Mouse (Mus musculus) limb, embryonic 14.5 days (tissue): ENCODE data around the gene Nup54. TPM values are rescaled to one million over a fixed set of nuclear protein-coding genes. Genes with fewer than 3 reads are reported as not detected.

Experiments
- ATAC-seq: fragments of 200-750 bp; cut with Nextera tagmentation; 2 replicates; pipeline ENCODE4 v1.8.0; 2017; ENCODE audit warnings: low read depth, moderate number of reproducible peaks, moderate TSS enrichment; ENCODE audit not compliant: low FRiP score
- DNase-seq: peaks from one replicate; pipeline ENCODE4 v3.0.0-alpha.2; 2015; ENCODE audit warnings: low spot score
- H3K27ac ChIP-seq: fragments of 300-500 bp; sonication (generic); replicated peaks from 2 replicates; pipeline ENCODE4 v1.5.1; 2014; ENCODE audit warnings: low read depth, mild to moderate bottlenecking, low read length, moderate library complexity, mixed read lengths
- H3K27me3 ChIP-seq: fragments of 300-500 bp; sonication (generic); 2 replicates; pipeline ENCODE4 v1.6.1; 2014; ENCODE audit warnings: low read length, mixed read lengths; ENCODE audit not compliant: control insufficient read depth, insufficient read depth
- H3K36me3 ChIP-seq: fragments of 300-500 bp; sonication (generic); 2 replicates; pipeline ENCODE4 v1.6.1; 2014; ENCODE audit warnings: mild to moderate bottlenecking, low read length, moderate library complexity, mixed read lengths; ENCODE audit not compliant: control insufficient read depth, insufficient read depth
- H3K4me1 ChIP-seq: fragments of 300-500 bp; sonication (generic); 2 replicates; pipeline ENCODE4 v1.6.1; 2014; ENCODE audit warnings: antibody characterized with exemption, low read length, mixed read lengths; ENCODE audit not compliant: control insufficient read depth, insufficient read depth
- H3K4me2 ChIP-seq: fragments of 300-500 bp; sonication (generic); replicated peaks from 2 replicates; pipeline ENCODE4 v1.6.1; 2014; ENCODE audit warnings: low read depth, mild to moderate bottlenecking, low read length, moderate library complexity; ENCODE audit not compliant: severe bottlenecking
- H3K4me3 ChIP-seq: fragments of 300-500 bp; sonication (generic); replicated peaks from 2 replicates; pipeline ENCODE4 v1.5.1; 2014; ENCODE audit warnings: low read length
- H3K9ac ChIP-seq: fragments of 300-500 bp; sonication (generic); 2 replicates; pipeline ENCODE4 v1.6.1; 2014; ENCODE audit warnings: mild to moderate bottlenecking, low read depth, low read length, moderate library complexity; ENCODE audit not compliant: severe bottlenecking
- H3K9me3 ChIP-seq: fragments of 300-500 bp; sonication (generic); 2 replicates; pipeline ENCODE4 v1.6.1; 2016; ENCODE audit warnings: low read length; ENCODE audit not compliant: control insufficient read depth
- POLR2A ChIP-seq: fragments of 200-500 bp; IDR thresholded peaks from 2 replicates; pipeline ENCODE4 v1.8.0; 2012; ENCODE audit warnings: inconsistent platforms, mild to moderate bottlenecking, moderate library complexity, borderline replicate concordance; ENCODE audit not compliant: insufficient read depth, insufficient read length; ENCODE audit errors: extremely low read depth
- WGBS: fragments of 180-500 bp; shearing (Covaris S2); extraction: QIAGEN DNeasy Blood & Tissue Kit; methylation state at CpG from one replicate; pipeline ENCODE4 v1.1.7; 2014; 5-methylcytosine and 5-hydroxymethylcytosine counted together
- polyA plus RNA-seq, 2 experiments: library from polyadenylated mRNA; depleted of rRNA in 1 of 2; stranded (reverse) in 1 of 2; unstranded in 1 of 2; fragments of >200 nt; fragmentation: Nextera tagmentation in 1 of 2; extraction: Ambion mirVana in 1 of 2; gene quantifications; 2 replicates each; pipeline versions ENCODE4 v1.2.1 to v1.2.3; 2012 to 2014

The Nup54 gene
- polyA plus RNA-seq, 2 experiments, result 46.6 to 48.6 TPM

DNA sequence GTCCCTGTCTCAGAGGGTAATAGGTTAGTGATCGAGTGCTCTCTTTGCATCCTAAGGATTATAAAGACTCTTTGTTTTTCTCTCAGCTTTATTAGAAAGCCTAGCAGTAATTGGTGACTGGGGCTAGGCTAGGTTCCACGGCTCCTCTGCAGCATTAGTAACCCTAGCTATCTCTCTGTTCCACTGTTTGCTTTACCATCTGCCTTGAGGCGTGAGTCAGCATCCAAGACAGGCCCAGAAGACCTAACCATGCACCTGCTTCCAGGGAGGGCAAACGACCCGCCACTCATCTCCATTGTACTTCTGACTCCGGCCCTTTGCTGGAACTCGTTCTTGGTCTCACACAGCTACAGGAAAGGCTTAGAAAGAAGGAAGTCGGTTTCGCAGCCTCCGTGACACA is 41.2 kb downstream of the Nup54 start:
- WGBS, result 65% methylated on average over 10 of the region's 10 CpGs

DNA sequence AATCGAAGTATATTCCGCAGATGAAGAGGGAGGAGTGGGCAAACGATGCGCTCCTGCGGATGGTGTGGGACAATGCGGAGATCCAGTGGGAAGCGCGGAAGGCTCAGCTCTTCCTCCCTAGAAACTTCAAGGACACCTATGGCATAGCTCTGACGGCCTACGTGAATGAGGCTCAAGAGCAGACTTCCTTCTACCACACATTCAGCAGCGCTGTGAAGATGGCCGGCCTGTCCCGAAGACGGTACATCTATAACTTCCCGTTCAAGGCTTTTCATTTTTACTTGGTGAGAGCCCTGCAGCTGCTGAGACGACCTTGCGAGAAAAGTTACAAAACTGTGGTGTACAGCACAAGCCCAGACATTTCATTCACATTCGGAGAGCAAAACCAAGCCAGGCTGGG is 42.5 kb downstream of the Nup54 start:
- no peak for DNase-seq
- H3K27ac ChIP-seq, result no peak overlapping the region
- peaks cover 6% of the 10 kb centered on the region; the same call in 1 of the 2 replicates for H3K4me1 ChIP-seq
- 49% methylated on average over 18 of the region's 18 CpGs for WGBS
- no peaks in the 10 kb centered on the region for H3K36me3 ChIP-seq
- no peak for ATAC-seq
- TF ChIP-seq POLR2A, result no peak
- H3K27me3 ChIP-seq, result peaks cover 18% of the 10 kb centered on the region; the same call in 1 of the 2 replicates
- H3K4me3 ChIP-seq, result peak overlapping the region; percentile 21
- H3K4me2 ChIP-seq, result peak overlapping the region; percentile 42
- H3K9ac ChIP-seq, result no peak overlapping the region
- H3K9me3 ChIP-seq, result no peaks in the 10 kb centered on the region

More for the DNA sequence above, 41.2 kb downstream of the Nup54 start:
- H3K9me3 ChIP-seq, result no peaks in the 10 kb centered on the region
- DNase-seq (no peak), ATAC-seq (no peak)
- H3K27ac ChIP-seq, result no peak overlapping the region
- H3K4me3 ChIP-seq, result no peak overlapping the region
- no peaks in the 10 kb centered on the region for H3K36me3 ChIP-seq
- H3K27me3 ChIP-seq, result peaks cover 18% of the 10 kb centered on the region; the same call in 1 of the 2 replicates
- H3K4me1 ChIP-seq, result peaks cover 4% of the 10 kb centered on the region; the same call in 1 of the 2 replicates
- no peak overlapping the region for H3K9ac ChIP-seq
- TF ChIP-seq POLR2A, result no peak
- H3K4me2 ChIP-seq, result no peak overlapping the region

DNA sequence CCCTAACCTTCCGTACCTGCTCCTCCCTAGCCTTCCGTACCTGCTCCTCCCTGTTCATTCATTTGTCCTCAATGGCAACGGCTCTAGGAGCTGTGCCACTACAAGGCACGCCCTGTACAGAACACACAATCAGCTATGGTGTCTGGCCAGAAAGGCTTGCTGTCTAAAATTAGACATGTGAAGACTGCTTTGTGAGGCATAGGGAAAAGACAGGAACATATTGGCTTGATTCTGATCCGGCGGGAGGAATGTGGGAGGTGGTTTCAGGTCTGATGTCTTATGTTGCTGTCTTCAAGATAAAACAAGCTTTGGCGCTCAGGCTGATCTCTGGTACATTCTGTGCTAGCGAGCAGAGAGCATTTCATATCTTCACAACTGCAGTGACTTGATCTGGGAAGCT is 44.4 kb downstream of the Nup54 start:
- no peak for DNase-seq
- no peak overlapping the region for H3K27ac ChIP-seq
- no peak for ATAC-seq
- H3K9ac ChIP-seq, result no peak overlapping the region
- no peak overlapping the region for H3K4me3 ChIP-seq
- H3K36me3 ChIP-seq, result no peaks in the 10 kb centered on the region
- H3K4me2 ChIP-seq, result no peak overlapping the region
- WGBS, result 79% methylated on average over 8 of the region's 8 CpGs
- no peak for TF ChIP-seq POLR2A
- H3K27me3 ChIP-seq, result peaks cover 18% of the 10 kb centered on the region; the same call in 1 of the 2 replicates
- peaks cover 6% of the 10 kb centered on the region; the same call in 1 of the 2 replicates for H3K4me1 ChIP-seq
- H3K9me3 ChIP-seq, result no peaks in the 10 kb centered on the region

DNA sequence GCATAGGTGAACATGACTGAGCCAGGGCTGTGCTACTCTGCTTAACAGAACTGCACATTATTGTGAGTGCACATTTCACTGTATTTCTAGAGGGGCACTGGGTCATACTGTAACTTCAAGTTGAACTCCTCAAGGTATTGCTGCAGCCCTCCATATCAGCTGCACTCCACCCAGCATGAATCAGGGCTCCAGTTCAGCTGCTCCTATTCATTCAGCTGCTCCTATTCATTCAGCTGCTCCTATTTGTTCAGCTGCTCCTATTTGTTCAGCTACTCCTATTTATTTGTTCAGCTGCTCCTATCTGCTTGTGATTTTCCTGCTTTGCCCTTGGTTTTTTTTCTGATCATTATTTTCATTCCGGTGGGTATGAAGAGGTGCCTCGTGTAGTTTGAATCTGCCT is 45.0 kb downstream of the Nup54 start:
- Histone ChIP-seq H3K27ac (no peak overlapping the region), H3K9me3 (no peaks in the 10 kb centered on the region), H3K9ac (no peak overlapping the region), H3K4me3 (no peak overlapping the region), H3K36me3 (no peaks in the 10 kb centered on the region), H3K4me2 (no peak overlapping the region), H3K27me3 (peaks cover 18% of the 10 kb centered on the region; the same call in 1 of the 2 replicates), H3K4me1 (peaks cover 6% of the 10 kb centered on the region; the same call in 1 of the 2 replicates)
- ATAC-seq (no peak), DNase-seq (no peak)
- TF ChIP-seq POLR2A, result no peak
- 86% methylated on average over 2 of the region's 2 CpGs for WGBS

DNA sequence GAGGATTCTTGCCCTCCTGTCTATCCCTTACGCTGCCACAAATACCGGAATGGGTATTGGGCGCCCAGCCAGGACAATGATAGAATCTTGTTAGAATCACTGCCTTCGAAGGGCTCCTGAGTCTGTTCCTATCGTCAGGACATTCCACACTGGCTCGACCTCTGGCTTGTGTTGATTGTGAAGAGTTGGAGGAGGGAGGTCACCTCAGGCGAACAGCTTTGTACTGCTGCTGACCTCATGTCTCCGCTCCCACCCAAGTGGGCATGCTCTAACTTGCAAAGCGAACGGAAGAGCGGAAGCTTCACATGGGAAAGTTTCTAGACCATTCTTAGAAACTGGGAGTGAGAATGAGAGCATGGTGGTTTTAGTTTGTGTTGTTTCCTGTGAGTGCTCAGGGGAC is 47.6 kb downstream of the Nup54 start:
- WGBS, result 71% methylated on average over 11 of the region's 11 CpGs
- no peak overlapping the region for H3K27ac ChIP-seq
- ATAC-seq (no peak), DNase-seq (no peak)
- H3K9me3 ChIP-seq, result no peaks in the 10 kb centered on the region
- H3K27me3 ChIP-seq, result peaks cover 13% of the 10 kb centered on the region; the same call in 1 of the 2 replicates
- H3K36me3 ChIP-seq, result no peaks in the 10 kb centered on the region
- TF ChIP-seq POLR2A, result no peak
- no peak overlapping the region for H3K4me3 ChIP-seq
- no peak overlapping the region for H3K4me2 ChIP-seq
- H3K4me1 ChIP-seq, result peaks cover 6% of the 10 kb centered on the region; the same call in 1 of the 2 replicates
- no peak overlapping the region for H3K9ac ChIP-seq
